Mouse (Mus musculus) heart, adult 11 months (tissue): ENCODE results near the gene Gm10563.

Experiments used
- DNase-seq: peaks from one replicate; pipeline ENCODE4 v3.0.0; 2022

The Gm10563 gene

DNA sequence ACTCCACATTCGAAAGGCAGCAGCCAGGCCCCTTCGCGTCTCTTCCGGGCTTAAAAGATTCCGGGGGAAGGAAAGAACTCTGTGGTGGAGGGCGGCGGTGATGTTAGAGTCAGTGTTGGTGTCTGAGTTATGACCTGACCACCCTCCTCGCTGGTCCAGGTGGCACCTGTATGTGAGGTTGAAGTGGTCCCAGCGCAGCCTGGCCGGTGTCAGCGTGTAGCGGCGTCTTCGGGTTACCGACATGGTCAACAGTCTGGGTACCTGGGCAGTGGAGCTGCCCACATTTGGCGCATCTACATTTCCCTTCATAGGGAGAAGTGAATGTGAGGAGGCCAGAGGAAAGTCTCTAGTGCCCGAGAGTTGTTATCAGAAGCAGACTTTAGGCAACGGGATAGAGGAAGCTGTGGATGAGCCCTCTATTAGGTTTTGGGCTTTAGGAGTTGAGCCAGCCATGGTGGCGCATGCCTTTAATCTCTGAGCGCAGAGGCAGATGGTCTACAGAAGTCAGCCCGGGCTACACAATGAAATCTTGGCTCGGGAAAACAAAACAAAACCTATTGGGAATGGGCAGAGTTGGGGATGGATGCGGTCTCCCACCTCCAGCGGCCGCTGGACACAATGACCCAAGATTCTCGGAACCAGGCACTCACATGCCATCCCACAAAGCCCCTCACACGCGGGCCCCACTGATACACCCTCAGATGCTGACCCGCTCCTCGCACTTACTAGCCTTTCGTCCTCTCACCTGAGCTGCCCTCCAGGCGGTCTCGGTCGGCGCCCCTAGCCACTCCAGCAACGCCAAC lies 7.3 kb upstream of the Gm10563 start:
- no peak for DNase-seq

GRCm38 (mm10) chr4:155651553-155652269 lies 6.5 kb upstream of the Gm10563 start:
- DNase-seq = peak; percentile 97

DNA sequence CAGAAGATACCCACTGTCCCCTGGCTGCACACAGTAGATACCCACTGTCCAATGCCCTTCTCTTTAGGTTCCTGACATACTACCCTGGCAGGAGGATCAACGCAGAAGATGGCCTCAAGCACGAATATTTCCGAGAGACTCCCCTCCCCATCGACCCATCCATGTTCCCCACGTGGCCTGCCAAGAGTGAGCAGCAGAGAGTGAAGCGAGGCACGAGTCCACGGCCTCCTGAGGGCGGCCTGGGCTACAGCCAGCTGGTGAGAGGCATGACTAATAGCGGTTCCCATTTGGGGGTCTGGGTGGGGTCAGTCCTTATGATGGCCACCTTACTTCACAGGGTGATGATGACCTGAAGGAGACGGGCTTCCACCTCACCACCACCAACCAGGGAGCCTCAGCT lies 4.1 kb upstream of the Gm10563 start:
- peak; percentile 91 for DNase-seq

DNA sequence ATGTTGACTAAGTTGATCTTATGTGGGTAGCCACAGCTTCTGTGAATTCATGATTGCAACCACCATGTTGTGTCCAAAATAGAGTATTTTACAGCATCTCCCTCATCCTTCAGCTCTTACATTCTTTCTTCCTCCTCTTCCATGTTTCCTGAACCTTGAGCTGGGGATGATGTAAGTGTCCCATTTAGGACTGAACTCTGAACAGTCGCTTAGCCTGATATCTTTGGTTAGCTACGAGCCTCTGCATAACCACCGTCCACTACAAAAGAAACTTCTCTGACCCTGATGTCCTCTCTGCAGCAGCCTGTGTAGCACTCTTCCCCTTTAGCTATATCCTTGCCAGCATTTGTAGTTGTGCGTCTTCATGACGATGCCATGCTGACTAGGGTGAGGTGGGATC lies 513 bp upstream of the Gm10563 start:
- DNase-seq = no peak

DNA sequence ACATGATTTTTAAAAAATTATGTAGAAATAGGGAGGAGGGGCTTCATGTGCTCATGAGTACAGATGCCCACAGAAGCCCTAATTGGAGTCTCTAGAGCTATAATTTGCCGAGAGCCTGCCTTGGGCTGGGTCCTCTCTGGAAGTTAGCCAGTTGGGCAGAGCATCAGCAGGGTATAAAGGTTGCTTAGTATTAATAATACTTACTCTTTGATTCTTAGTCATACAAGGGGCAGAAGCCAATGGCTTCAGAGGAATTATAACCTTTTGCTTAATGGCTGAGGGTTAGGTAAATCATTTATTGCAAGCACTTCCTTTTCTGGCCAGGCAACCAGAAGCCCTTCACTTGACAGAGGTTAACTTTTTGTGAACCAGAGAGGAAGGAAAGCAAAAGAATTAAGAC lies 1.7 kb downstream of the Gm10563 start:
- DNase-seq = no peak

DNA sequence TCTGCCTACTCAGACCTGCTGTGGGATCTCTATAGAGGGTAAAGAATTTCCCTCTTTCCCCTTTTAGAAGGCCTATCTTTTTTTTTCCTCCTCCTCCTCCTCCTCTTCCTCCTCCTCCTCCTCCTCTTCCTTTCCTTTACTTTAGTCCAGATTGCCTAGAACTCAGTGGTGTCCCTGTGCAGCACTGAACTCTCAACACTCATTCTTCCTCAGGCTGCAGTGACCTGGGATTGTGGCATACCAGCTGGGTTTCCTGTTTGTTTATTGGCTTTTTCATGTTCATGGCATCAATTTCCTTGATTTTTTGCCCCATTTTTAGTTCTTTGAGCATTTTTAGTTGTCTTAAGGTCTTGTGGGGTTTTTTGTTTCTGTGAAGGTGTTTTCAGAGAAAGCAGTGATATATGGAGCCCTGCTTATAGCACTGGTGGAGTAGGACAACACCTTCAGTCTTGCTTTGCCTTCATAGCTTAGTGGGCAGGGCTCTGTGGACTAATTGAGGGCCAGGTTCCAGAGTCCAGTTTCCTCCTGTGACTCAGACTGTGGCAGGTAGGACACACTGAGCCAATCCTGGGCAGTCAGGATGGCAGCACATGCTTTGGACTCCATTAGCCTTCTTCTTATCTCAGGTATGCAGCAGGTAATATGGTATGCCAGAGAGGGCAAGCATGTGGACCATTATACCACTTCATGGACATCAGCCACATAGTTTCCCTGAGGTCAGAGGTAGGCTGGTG lies 9.3 kb downstream of the Gm10563 start:
- no peak for DNase-seq

GRCm38 (mm10) chr4:155630267-155630666 lies 14.9 kb downstream of the Gm10563 start:
- no peak for DNase-seq

DNA sequence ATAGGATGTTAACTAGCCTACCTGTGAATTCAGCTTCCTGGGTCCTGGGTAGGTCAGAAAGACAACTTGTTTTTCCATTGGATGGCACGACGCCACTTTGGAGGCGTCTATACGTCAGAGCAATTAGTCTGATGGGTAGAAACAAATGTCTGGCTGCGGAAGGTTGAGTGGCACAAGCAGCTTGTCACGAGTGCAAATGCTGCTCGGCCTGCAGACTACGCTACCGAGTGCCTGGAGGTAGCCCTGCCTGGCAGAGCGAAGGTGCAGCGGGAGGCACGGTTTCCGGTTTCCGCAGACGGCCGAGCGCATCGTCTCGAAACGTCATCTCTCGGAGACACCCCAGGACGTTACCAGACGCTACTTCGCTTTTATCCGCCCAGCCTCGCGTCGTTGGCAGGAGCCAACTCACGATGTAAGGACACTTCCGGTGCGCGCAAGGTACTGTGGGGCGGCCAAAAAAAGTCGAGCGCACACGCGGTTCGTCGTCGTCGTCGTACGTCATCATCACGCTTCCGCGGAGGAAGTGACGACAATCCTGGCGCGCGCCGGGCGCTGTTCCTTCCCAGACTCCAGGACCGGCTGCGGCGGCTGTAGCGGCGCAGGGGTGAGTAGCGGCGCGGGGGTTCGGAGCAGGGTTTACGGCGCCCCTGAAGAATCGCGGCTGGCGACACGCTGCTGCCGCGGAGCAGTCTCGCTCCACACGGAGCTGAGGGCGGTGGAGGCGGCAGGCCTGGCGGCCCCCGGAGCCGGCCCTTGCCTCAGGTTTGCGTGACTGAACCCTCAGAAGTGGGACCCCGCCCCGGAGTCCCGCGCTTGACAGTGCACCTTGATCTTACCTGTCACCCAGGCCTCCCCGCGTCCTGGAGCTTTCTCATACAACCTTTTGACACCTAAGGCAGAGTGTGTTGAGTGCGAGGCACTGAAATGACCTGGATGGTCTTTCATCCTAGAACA lies 20.6 kb downstream of the Gm10563 start, which contains the start of gene Cdk11b:
Cdk11b (plus strand) TSS at position 517 of the 954 bp plus-strand sequence.
- peak; percentile 99 for DNase-seq

DNA sequence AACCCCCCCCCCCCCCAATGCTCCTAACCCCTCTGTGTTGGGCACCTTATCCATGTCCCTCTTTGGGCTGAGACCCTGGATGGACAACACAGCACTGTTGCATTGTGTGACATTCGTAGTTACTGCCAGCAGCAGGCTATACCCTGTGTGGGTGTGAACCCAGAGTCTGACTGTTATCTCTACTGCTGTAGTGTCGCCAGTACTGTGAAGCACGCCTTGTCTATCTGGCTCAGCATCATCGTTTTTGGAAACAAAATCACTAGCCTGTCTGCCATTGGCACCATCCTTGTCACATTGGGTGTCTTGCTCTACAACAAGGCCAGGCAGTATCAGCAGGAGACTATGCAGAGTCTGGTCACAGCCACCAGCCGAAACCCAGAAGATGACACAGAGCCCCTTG lies 26.9 kb downstream of the Gm10563 start:
- DNase-seq = no peak

GRCm38 (mm10) chr4:155613264-155613663 lies 31.9 kb downstream of the Gm10563 start:
- peak; percentile 52 for DNase-seq

DNA sequence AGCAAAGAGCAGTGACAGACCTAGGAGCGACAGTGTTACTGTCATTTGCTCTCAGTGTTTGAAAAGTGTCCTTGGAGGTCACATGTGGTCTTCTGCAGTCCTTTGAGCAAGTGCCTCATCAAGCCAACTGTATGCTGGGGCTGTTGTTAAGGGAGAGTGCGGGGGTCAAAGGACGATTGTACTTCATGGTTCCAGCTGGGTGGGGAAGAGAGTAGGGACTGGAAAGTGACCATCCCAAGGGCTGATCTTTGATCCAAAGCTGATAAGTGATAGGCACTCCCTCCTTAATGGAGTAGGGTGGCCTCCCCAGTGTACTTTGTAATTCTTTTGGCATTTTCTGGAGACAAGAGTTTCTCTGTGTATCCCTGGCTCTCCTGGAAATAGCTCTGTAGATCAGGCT lies 33.3 kb downstream of the Gm10563 start:
- peak; percentile 51 for DNase-seq

- peak; percentile 21 for DNase-seq
Observed at GRCm38 (mm10) chr4:155606825-155607224, 38.4 kb downstream of the Gm10563 start.

DNA sequence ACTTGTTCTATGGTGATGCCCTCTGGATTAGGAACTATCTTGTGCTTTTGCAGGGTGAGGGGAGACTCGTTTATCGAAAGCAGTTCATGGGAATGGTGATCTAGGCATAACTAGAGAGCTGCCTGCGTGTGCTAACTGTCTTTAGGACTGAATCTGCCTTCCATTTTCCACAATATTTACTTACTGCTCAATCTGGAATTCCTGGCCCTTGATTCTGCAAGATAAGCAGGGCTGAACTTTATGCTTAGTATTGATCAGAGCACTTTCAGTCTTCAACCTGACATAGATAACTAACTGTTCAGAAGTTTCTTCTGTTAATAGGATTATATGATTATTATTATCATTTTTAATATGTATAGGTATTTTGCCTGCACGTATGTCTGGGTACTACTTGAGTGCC lies 40.1 kb downstream of the Gm10563 start:
- DNase-seq = peak; percentile 4

- DNase-seq = peak; percentile 37
Observed at GRCm38 (mm10) chr4:155603801-155604200, 41.4 kb downstream of the Gm10563 start.

DNA sequence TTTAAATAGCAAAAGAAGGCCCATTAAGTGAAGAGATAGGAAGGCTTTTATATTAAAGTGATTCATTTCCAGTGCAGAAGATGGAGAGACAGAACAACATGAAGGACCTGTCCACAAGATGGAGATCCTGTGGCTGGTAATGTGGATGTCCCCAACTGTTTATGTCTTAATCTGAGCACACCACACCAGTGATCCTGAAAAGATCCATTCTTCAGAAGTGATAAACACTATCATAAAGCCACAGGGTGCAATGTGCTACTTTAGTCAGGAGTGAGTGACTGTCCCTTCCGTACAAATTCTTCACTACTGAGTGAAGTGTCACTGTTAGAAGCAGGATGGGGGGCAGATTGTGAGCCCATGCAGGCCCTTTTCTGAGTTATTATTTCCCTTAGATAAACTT lies 42.5 kb downstream of the Gm10563 start:
- DNase-seq = peak; percentile 52

- no peak for DNase-seq
Observed at GRCm38 (mm10) chr4:155601997-155602456, 43.2 kb downstream of the Gm10563 start.

DNA sequence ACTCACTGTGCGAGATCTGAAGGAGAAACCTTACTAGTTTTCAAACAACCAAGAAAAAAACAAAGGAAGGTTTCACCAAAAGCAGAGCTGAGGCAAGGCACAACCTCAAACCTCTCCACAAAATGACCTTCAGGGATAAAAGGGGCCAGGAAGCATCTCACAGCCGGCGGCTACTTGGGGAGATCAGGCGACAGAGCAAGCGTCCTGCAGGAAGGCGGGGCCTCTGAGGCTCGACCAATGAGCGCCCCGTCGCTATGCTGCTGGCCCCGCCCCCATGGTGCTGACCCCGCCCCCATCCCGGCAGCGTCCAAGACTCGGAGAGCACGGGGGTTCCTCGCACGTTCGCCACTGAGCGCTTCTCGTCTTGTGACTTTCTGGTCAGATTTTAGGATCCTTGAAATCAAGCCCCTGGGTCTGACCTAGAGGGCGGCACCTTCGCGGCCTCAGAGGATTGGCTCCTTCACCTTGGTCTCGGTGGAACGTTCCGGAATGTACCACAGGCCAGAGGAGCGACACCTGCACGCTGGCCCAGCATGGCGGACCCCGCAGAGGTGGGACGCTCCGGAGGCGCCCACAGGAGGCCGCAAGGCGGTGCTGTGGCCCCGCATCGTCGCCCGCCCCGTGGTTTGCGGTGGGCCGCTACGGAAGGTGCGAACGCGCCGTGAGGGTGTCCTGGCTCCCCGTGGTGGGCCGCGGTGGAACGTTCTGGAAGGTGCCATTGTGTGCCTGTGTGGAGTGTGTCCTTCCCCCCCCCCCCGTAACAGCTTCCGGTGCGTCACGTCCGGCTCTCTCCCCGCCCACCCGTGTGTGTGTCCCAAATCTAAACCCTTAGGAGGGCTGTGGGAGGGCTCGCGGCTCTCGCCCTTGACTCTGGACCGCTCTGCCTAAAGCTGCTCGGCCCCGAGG lies 43.9 kb downstream of the Gm10563 start, which contains the start of gene Slc35e2:
Slc35e2 (plus strand) TSS at position 326 of the 906 bp plus-strand sequence.
- peak; percentile 99 for DNase-seq

DNA sequence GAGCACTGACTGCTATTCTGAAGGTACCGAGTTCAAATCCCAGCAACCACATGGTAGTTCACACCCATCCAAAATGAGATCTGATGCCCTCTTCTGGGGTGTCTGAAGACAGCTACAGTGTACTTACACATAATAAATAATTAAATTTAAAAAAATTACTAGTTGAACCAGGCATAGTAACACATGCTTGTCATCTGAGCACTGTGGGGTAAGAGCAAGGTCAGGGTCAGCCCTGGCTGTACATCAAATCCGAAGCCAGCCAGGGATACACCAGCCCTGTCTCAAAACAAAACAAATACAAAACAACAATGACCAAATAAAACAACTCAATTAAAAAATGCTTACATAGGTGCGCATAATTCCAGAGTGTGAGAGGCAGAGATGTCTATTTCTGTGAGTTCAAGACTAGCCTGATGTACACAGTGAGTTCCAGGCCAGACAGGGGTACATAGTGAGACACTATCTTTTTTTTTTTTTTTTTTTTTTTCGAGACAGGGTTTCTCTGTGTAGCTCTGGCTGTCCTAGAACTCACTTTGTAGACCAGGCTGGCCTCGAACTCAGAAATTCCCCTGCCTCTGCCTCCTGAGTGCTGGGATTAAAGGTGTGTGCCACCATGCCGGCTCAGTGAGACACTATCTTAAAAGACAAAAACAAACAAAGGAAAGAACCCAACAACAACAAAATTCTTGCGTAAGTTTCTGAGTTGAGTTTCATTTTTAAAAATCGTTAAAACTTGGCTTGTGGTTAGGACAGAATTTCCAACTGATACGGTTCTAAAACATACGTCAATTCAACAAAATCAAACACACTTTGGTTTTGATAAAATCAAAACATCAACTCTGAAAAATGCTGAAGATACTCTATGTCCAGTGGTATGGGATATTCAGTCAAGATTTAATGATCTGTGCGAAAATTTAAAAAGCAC lies 45.0 kb downstream of the Gm10563 start:
- DNase-seq = no peak

DNA sequence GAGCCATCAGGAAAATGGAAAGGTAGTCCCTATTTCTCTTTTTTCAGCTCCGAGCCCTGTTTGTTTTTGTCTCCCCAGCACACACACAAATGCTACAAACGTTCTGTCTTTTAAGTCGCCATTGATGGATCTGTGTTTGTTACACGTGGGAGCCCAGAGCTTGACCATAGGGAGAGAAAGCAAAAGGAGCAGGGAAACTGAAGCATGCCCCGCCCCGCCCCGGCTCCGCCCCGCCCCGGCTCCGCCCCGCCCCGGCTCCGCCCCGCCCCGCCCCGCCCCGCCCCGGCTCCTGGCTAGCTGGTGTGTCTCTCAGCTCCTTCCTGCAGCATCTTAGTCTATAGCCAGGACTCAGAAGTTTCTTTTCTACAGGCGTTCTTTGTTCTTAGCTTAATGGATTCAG lies 46.7 kb downstream of the Gm10563 start:
- DNase-seq = no peak

- no peak for DNase-seq
Observed at GRCm38 (mm10) chr4:155596606-155597005, 48.6 kb downstream of the Gm10563 start.
